Mouse (Mus musculus): ENCODE measurements around the gene Med27. TPM values are rescaled to one million over a fixed set of nuclear protein-coding genes. Genes with fewer than 3 reads are reported as not detected.
"Not testable (repeated sequence)": the region's sequence is repeated elsewhere in the genome, so short reads cannot be mapped to it uniquely, and the experiment has no call there.

Gene Med27
- total RNA-seq, 2 experiments from 2014 or later, result 11.9 to 13.1 TPM

GRCm38 (mm10) chr2:29501381-29501780, 154.8 kb downstream of the Med27 start:
- DNase-seq, result no peak
- intact Hi-C loops (cut with DNase I), result no loop called here

GRCm38 (mm10) chr2:29504848-29505247, 158.2 kb downstream of the Med27 start:
- intact Hi-C loops (cut with DNase I), result no loop called here
- DNase-seq, result no peak

GRCm38 (mm10) chr2:29506411-29506810, 159.8 kb downstream of the Med27 start:
- DNase-seq, result no peak
- intact Hi-C loops (cut with DNase I), result no loop called here

GRCm38 (mm10) chr2:29513131-29513530, 166.5 kb downstream of the Med27 start:
- intact Hi-C loops (cut with DNase I), result no loop called here
- no peak for DNase-seq

- no peak for DNase-seq
- intact Hi-C loops (cut with DNase I), result no loop called here
These were observed 168.2 kb downstream of the Med27 start for GRCm38 (mm10) chr2:29514836-29515235.

GRCm38 (mm10) chr2:29515831-29516447, 169.3 kb downstream of the Med27 start:
- intact Hi-C loops (cut with DNase I), result no loop called here
- DNase-seq, result peak; percentile 59 to 71

- intact Hi-C loops (cut with DNase I), result no loop called here
- no peak for DNase-seq
These were observed 170.1 kb downstream of the Med27 start for GRCm38 (mm10) chr2:29516621-29517170.

- intact Hi-C loops (cut with DNase I), result no loop called here
- DNase-seq, result no peak
These were observed 172.8 kb downstream of the Med27 start for GRCm38 (mm10) chr2:29519402-29519801.

GRCm38 (mm10) chr2:29520206-29520605, 173.6 kb downstream of the Med27 start:
- no peak for DNase-seq
- intact Hi-C loops (cut with DNase I), result no loop called here

GRCm38 (mm10) chr2:29521486-29521885, 174.9 kb downstream of the Med27 start:
- intact Hi-C loops (cut with DNase I), result no loop called here
- DNase-seq, result no peak

- DNase-seq, result no peak
- intact Hi-C loops (cut with DNase I), result no loop called here
These were observed 177.5 kb downstream of the Med27 start for GRCm38 (mm10) chr2:29523918-29524811.

GRCm38 (mm10) chr2:29525273-29525805, 178.7 kb downstream of the Med27 start:
- intact Hi-C loops (cut with DNase I), result no loop called here

GRCm38 (mm10) chr2:29526266-29526665, 179.6 kb downstream of the Med27 start:
- DNase-seq, result peak in 1 of 2 experiments; percentile 13
- intact Hi-C loops (cut with DNase I), result no loop called here

More at GRCm38 (mm10) chr2:29525273-29525805, 178.7 kb downstream of the Med27 start:
- no peak for DNase-seq

GRCm38 (mm10) chr2:29527480-29527879, 180.9 kb downstream of the Med27 start:
- DNase-seq; intact Hi-C loops (cut with DNase I): not testable (repeated sequence)

- intact Hi-C loops (cut with DNase I), result no loop called here
- no peak for DNase-seq
These were observed 182.2 kb downstream of the Med27 start for GRCm38 (mm10) chr2:29528811-29529210.

GRCm38 (mm10) chr2:29529788-29530187, 183.2 kb downstream of the Med27 start:
- intact Hi-C loops (cut with DNase I); DNase-seq: not testable (repeated sequence)

- no peak for DNase-seq
- intact Hi-C loops (cut with DNase I), result no loop called here
These were observed 185.6 kb downstream of the Med27 start for GRCm38 (mm10) chr2:29532173-29532572.

- intact Hi-C loops (cut with DNase I), result no loop called here
- no peak for DNase-seq
These were observed 186.3 kb downstream of the Med27 start for GRCm38 (mm10) chr2:29532921-29533320.

GRCm38 (mm10) chr2:29535566-29536244, 189.1 kb downstream of the Med27 start:
- intact Hi-C loops (cut with DNase I), result no loop called here
- DNase-seq, result no peak

- intact Hi-C loops (cut with DNase I), result no loop called here
These were observed 189.9 kb downstream of the Med27 start for GRCm38 (mm10) chr2:29536481-29536880.

GRCm38 (mm10) chr2:29537334-29537733, 190.7 kb downstream of the Med27 start:
- DNase-seq, result no peak
- intact Hi-C loops (cut with DNase I), result no loop called here

More at GRCm38 (mm10) chr2:29536481-29536880, 189.9 kb downstream of the Med27 start:
- no peak for DNase-seq
